Mouse (Mus musculus): ENCODE measurements around the gene Zscan18. TPM values are rescaled to one million over a fixed set of nuclear protein-coding genes. Genes with fewer than 3 reads are reported as not detected.

The Zscan18 gene
- total RNA-seq, 2 experiments from 2014 or later: 0.48 to 0.91 TPM

DNA sequence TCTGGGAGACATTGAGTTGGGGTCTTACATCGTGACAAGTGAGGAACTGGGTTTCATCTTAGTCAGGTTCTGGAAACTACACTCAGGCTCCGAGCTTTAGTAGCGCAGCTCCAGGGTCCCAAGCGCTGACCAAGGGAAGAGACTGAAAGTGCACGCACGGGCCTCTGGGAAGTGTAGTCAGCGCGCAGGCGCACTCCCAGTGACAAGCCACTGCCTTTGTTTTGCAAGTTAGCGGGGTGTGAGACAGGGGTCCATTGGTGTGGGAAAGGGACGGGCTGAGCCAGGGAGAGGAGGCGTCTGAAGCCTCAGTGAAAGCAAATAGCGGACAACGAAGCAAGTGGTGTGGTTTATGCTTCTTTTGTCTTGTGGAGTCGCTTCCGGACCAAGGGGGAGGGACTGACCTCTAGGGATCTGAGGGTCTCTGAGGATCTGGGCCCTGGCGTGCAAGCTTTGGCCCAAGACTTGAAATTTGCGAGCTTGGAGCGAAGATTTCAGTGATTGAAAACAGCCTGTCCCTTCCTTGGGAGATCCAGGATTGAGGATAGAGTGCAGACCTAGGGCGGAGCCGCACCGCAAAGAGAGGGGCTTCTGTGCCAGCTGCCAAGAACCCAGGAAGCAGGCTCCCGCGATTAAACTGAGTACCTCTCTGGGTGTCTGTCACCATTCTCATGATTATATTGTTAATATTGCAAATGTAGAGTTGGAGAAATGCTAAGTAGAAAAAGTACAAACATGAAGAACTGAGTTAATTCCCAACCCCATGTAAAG is 53.8 kb downstream of the Zscan18 start:
- intact Hi-C loops (cut with DNase I): no loop called here
- no peak for DNase-seq (ENCODE audit: low spot score)

DNA sequence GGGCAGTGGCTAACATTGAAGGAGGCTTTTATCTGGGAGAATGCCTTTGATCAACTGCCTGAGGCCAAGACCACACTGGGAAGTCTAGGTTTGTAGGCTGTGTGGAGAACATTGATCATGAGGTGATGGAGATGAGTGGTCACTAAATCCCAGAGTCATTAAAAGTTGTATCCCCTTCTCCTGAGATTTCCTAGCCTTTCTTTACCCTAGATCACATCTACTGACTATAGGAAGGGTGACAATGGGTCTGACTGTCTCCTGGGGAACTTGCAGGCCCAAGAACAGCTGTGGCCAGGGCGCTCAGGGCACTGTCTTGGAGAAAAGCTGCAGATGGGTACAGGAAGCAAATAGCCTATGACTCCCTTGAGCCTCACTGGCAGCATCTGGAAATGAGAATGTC is 68.5 kb downstream of the Zscan18 start, which contains the start of gene Vmn2r56:
Vmn2r56 (minus strand) TSS at position 101 of the 400 bp plus-strand sequence.
- DNase-seq (ENCODE audit: low spot score): no peak
- intact Hi-C loops (cut with DNase I): no loop called here

Other genes with a start within 250 kb of the Zscan18 start
- under 1 TPM in 1 of 2 experiments, not detected in 1; under 0.01 TPM for gene Vmn2r53, start 194.8 kb downstream of the Zscan18 start, total RNA-seq (2021)
- gene Vmn2r54, start 163.3 kb downstream of the Zscan18 start, total RNA-seq (2021): not detected
- gene Vmn2r55, start 118.6 kb downstream of the Zscan18 start, total RNA-seq (2021): not detected
- not detected for gene Vmn2r56, start 68.6 kb downstream of the Zscan18 start, total RNA-seq (2021)
- 1 to 10 TPM; 6.6 to 7.1 TPM for gene Zfp329, start 15.2 kb upstream of the Zscan18 start, total RNA-seq (2021)
- 10 to 100 TPM; 14.1 to 16.3 TPM for gene Zfp110, start 31.1 kb upstream of the Zscan18 start, total RNA-seq (2021)
- gene Zfp128, start 77.5 kb upstream of the Zscan18 start, total RNA-seq (2021): 1 to 10 TPM; 3.2 to 4.0 TPM
- gene Zscan22, start 94.2 kb upstream of the Zscan18 start, total RNA-seq (2021): 1 to 10 TPM; 5.2 to 6.2 TPM
- 100 to 1,000 TPM; 507 to 542 TPM for gene Rps5, start 118.7 kb upstream of the Zscan18 start, total RNA-seq (2021)
- gene Rnf225, start 123.8 kb upstream of the Zscan18 start, total RNA-seq (2021): under 1 TPM; 0.21 to 0.22 TPM
- 1 to 10 TPM; 3.2 to 4.6 TPM for gene Zfp324, start 162.2 kb upstream of the Zscan18 start, total RNA-seq (2021)
- gene Zfp446, start 174.2 kb upstream of the Zscan18 start, total RNA-seq (2021): 1 to 10 TPM; 2.5 to 3.0 TPM
- not detected for gene Slc27a5, start 194.6 kb upstream of the Zscan18 start, total RNA-seq (2021)
- gene Trim28, start 195.5 kb upstream of the Zscan18 start, total RNA-seq (2021): 10 to 100 TPM; 86.8 to 96.2 TPM
- 10 to 100 TPM in 1 of 2 experiments, 1 to 10 TPM in 1; 7.3 to 10.9 TPM for gene Zbtb45, start 206.4 kb upstream of the Zscan18 start, total RNA-seq (2021)
- 100 to 1,000 TPM; 120 to 122 TPM for gene Chmp2a, start 231.2 kb upstream of the Zscan18 start, total RNA-seq (2021)
- 100 to 1,000 TPM; 190 to 199 TPM for gene Ube2m, start 234.6 kb upstream of the Zscan18 start, total RNA-seq (2021)

Measured in heart, postnatal 25 days (tissue).